14 mouse cellular contexts compared by ENCODE assay signal in the genomic region with DNA sequence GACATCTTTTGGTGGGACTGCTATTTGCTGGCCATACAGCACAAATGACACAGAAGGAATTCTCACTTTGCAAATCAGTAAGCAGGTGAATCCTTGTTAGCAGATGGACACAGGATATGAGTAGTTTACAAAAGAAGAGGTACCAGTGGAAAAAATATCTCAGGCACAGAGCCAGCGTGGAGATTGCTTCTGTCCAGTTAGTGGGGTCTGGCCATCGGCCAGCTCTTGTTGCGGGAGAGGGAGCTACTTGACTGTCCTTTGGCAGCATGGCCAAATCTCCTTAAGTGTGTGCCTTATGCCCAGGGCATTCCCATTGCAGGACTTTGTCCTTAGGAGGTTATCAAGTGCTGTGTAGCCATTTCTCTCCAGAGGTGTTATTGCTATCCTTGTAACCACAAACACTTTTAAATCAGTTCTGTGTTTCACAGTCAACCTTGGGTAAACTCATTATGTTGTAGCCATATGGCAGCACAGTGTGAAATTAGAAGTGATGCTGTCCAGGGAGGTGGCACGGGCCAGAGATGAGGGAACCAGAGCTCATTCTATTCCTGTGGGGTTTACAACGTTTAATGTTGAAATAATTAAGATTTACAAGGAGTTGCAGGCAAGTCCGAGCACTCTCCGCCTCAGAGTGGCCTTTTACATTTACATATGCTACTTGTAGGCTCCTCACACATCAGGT. TPM values are rescaled to one million over a fixed set of nuclear protein-coding genes. Genes with fewer than 3 reads are reported as not detected.
DNase-seq lines count a peak whose midpoint lies in the region; ATAC-seq and TF ChIP-seq lines count a peak whose summit lies in the region.
"Had no signal": no experiment of that assay in that cellular context is flagged by ENCODE, and none has a peak within 500 bp of the region (broad histone marks: within the 10 kb centered on the region; RNA-seq: fewer than 3 reads in every experiment).

No protein-coding gene starts in this region.

- no peak for TF ChIP-seq EP300 in stomach, postnatal 0 days (optimal IDR thresholded peaks at IDR 0.05)

- no peak overlapping the region for H3K4me2 ChIP-seq in kidney, embryonic 14.5 days (replicated peaks; ENCODE audit: low read depth, low read length)
- H3K4me2 ChIP-seq in stomach, postnatal 0 days (replicated peaks; ENCODE audit: low read depth) = no peak overlapping the region
- no peak overlapping the region for H3K4me2 ChIP-seq in intestine, embryonic 15.5 days (replicated peaks)
- H3K4me2 ChIP-seq: heart, embryonic 11.5 days; midbrain, embryonic 11.5 days had no signal

- H3K27ac ChIP-seq in kidney, embryonic 14.5 days (ENCODE audit: low read depth, low read length) = no peak overlapping the region
- no peak overlapping the region for H3K27ac ChIP-seq in stomach, postnatal 0 days (replicated peaks)
- H3K27ac ChIP-seq in intestine, embryonic 15.5 days = no peak overlapping the region
- H3K27ac ChIP-seq: embryonic facial prominence, embryonic 10.5 days; hindbrain, embryonic 10.5 days had no signal

- no peaks in the 10 kb centered on the region for H3K27me3 ChIP-seq in kidney, embryonic 14.5 days (ENCODE audit: control insufficient read depth, insufficient read depth, low read length)
- no peaks in the 10 kb centered on the region for H3K27me3 ChIP-seq in stomach, postnatal 0 days (ENCODE audit: control insufficient read depth, insufficient read depth, low read length)
- H3K27me3 ChIP-seq in intestine, embryonic 15.5 days (replicated peaks) = no peaks in the 10 kb centered on the region

- WGBS in kidney, embryonic 14.5 days = 59% methylated on average over 7 of the region's 7 CpGs
- WGBS in stomach, postnatal 0 days = 47% methylated on average over 7 of the region's 7 CpGs
- WGBS in intestine, embryonic 15.5 days = 56% methylated on average over 7 of the region's 7 CpGs

- H3K9me3 ChIP-seq in kidney, embryonic 14.5 days (ENCODE audit: control insufficient read depth, low read length) = no peaks in the 10 kb centered on the region
- H3K9me3 ChIP-seq in stomach, postnatal 0 days (ENCODE audit: control insufficient read depth, low read length) = no peaks in the 10 kb centered on the region
- no peaks in the 10 kb centered on the region for H3K9me3 ChIP-seq in intestine, embryonic 15.5 days
- H3K9me3 ChIP-seq: embryonic facial prominence, embryonic 10.5 days; hindbrain, embryonic 10.5 days had no signal

- H3K9ac ChIP-seq in kidney, embryonic 14.5 days (ENCODE audit: low read depth, low read length) = no peak overlapping the region
- no peak overlapping the region for H3K9ac ChIP-seq in stomach, postnatal 0 days (ENCODE audit: low read length)
- H3K9ac ChIP-seq in intestine, embryonic 15.5 days = no peak overlapping the region

- DNase-seq in adrenal gland, postnatal 10 days = peak; percentile 42
- DNase-seq in adrenal gland, adult 2 months = no peak
- DNase-seq in kidney, postnatal 10 days = peak; percentile 61
- DNase-seq in brain, adult 2 months (ENCODE audit: low read depth, low spot score) = peak; percentile 98
- peak; percentile 99 for DNase-seq in cerebellum, postnatal 14 days
- no peak for DNase-seq in stomach, postnatal 0 days (ENCODE audit: low spot score)
- DNase-seq: lung, adult 2 months; thymus, adult 18-20 months had no signal

- no peak for ATAC-seq in kidney, embryonic 14.5 days (ENCODE audit: low FRiP score, low TSS enrichment)
- ATAC-seq in stomach, postnatal 0 days (ENCODE audit: low FRiP score, low TSS enrichment) = no peak
- no peak for ATAC-seq in intestine, embryonic 15.5 days

- no peaks in the 10 kb centered on the region for H3K4me1 ChIP-seq in kidney, embryonic 14.5 days (ENCODE audit: control insufficient read depth, insufficient read depth, low read length)
- H3K4me1 ChIP-seq in stomach, postnatal 0 days (replicated peaks; ENCODE audit: control insufficient read depth, insufficient read depth) = no peaks in the 10 kb centered on the region
- no peaks in the 10 kb centered on the region for H3K4me1 ChIP-seq in intestine, embryonic 15.5 days (replicated peaks)
- H3K4me1 ChIP-seq: embryonic facial prominence, embryonic 10.5 days had no signal

- no peak for TF ChIP-seq CTCF in stomach, postnatal 0 days (IDR thresholded peaks at IDR 0.05; ENCODE audit: low read depth)

- H3K4me3 ChIP-seq in kidney, embryonic 14.5 days (ENCODE audit: low read length) = no peak overlapping the region
- H3K4me3 ChIP-seq in stomach, postnatal 0 days (ENCODE audit: low read depth, low read length) = no peak overlapping the region
- H3K4me3 ChIP-seq in intestine, embryonic 15.5 days (replicated peaks) = no peak overlapping the region
- H3K4me3 ChIP-seq: embryonic facial prominence, embryonic 10.5 days; hindbrain, embryonic 10.5 days had no signal

- peaks cover 4% of the 10 kb centered on the region; the same call in 1 of the 2 replicates for H3K36me3 ChIP-seq in kidney, embryonic 14.5 days (ENCODE audit: control insufficient read depth, insufficient read depth, low read length)
- H3K36me3 ChIP-seq in stomach, postnatal 0 days (ENCODE audit: control insufficient read depth, insufficient read depth, low read length) = peaks cover 4% of the 10 kb centered on the region; the same call in 1 of the 2 replicates
- 0 out of 2 replicates have a peak, but pooled peaks cover 2% of the 10 kb centered on the region for H3K36me3 ChIP-seq in intestine, embryonic 15.5 days

RNA-seq across cellular contexts. Expression of gene Tbc1d22a, which starts 17.7 kb away (rescaled TPM):
- 10 to 100 TPM; 26.2 to 31.6 TPM for total RNA-seq in adrenal gland, postnatal 10 days (2021)
- total RNA-seq in adrenal gland, adult 2 months (2021) = 10 to 100 TPM; 34.5 to 37.7 TPM
- polyA plus RNA-seq in adrenal gland, adult 2 months (2012; rRNA removed) = 38.7 and 44.4 TPM in 2 replicates
- 6.5 and 11.1 TPM in 2 replicates for polyA plus RNA-seq in kidney, embryonic 14.5 days (2014; fragmentation: Nextera tagmentation; extraction: Ambion mirVana)
- 8.7 TPM in 2 replicates for polyA plus RNA-seq in stomach, postnatal 0 days (2015; fragmentation: Nextera tagmentation; extraction: Ambion mirVana)
- 10.0 and 10.9 TPM in 2 replicates for polyA plus RNA-seq in intestine, embryonic 15.5 days (2015; fragmentation: Nextera tagmentation; extraction: Ambion mirVana)

RNA-seq across cellular contexts. Expression of gene Cerk, which starts 46.0 kb away (rescaled TPM):
- total RNA-seq in adrenal gland, postnatal 10 days (2021) = 10 to 100 TPM; 21.1 to 26.4 TPM
- total RNA-seq in adrenal gland, adult 2 months (2021) = 10 to 100 TPM; 34.5 to 41.1 TPM
- 33.7 and 39.6 TPM in 2 replicates for polyA plus RNA-seq in adrenal gland, adult 2 months (2012; rRNA removed)
- polyA plus RNA-seq in kidney, embryonic 14.5 days (2014; fragmentation: Nextera tagmentation; extraction: Ambion mirVana) = 5.7 and 14.2 TPM in 2 replicates
- 4.6 and 5.2 TPM in 2 replicates for polyA plus RNA-seq in stomach, postnatal 0 days (2015; fragmentation: Nextera tagmentation; extraction: Ambion mirVana)
- 8.4 and 8.9 TPM in 2 replicates for polyA plus RNA-seq in intestine, embryonic 15.5 days (2015; fragmentation: Nextera tagmentation; extraction: Ambion mirVana)

Comparison
In these comparisons a context has a peak if more than half of its experiments do, and no peak if none do; other contexts are left out.
1. DNase-seq: peak in adrenal gland, postnatal 10 days (single experiment), kidney, postnatal 10 days (single experiment), brain, adult 2 months (single experiment) and cerebellum, postnatal 14 days (2 of 2); none in adrenal gland, adult 2 months (single experiment) and stomach, postnatal 0 days (single experiment).